Mouse (Mus musculus) embryonic stem cell, embryonic (primary cell): ENCODE data around the gene Hrh2.

ENCODE experiments used
- CTCF ChIA-PET, 4 experiments: fragments of 300-600 bp in 2 of 4; fragments of 350-600 bp in 2 of 4; sonication (Branson Sonifier 250); formaldehyde crosslinking; loops; one replicate each; lab custom pipeline; 2022; ENCODE audit warnings: inconsistent platforms in 2 of 4; lab: Charles Lee
- POLR2A ChIA-PET, 4 experiments: fragments of 300-600 bp in 2 of 4; fragments of 350-600 bp in 2 of 4; sonication (Branson Sonifier 250); formaldehyde crosslinking; loops; one replicate each; lab custom pipeline; 2022; ENCODE audit warnings: antibody characterized with exemption in 4 of 4, inconsistent platforms in 1 of 4; lab: Charles Lee

The Hrh2 gene

GRCm38 (mm10) chr13:54191181-54191580 is 748 bp upstream of the Hrh2 start:
- POLR2A ChIA-PET: interaction anchor here in 1 of 4 experiments (0.7 to 1.4 kb wide), 4 partner anchors 22 to 38 kb away, joined by 3 to 4 read pairs (median 3); no protein-coding TSS in a partner anchor
- CTCF ChIA-PET: interaction anchor here in 1 of 4 experiments (1.0 kb wide), 1 partner anchor 56 kb away, joined by 3 read pairs; no protein-coding TSS in a partner anchor

DNA sequence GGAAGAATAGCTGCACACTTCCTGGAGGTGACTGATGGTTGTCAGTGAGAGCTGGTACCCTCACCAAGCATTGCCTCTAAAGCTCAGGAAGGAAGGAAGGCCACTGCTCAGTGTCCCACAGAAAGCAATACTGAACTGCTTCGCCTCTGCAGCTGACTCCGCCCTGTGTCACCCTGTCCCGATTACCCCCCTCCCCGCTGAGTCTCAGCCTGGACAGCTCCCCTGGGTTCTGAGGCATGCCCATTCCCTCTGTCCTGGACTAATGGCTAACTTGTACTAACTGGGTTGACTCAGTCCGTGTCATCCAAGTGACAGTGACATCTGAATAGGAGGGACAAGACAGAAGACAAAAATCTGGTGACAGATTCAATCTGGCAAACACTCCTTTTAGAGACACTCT is 1.7 kb downstream of the Hrh2 start:
- POLR2A ChIA-PET: interaction anchor here in 1 of 4 experiments (1.3 to 1.4 kb wide), 2 partner anchors 9 to 21 kb away, joined by 5 to 6 read pairs; no protein-coding TSS in a partner anchor
- CTCF ChIA-PET: interaction anchor here in 1 of 4 experiments (0.6 to 0.8 kb wide), 2 partner anchors 524 to 1002 kb away, joined by 4 to 11 read pairs; no protein-coding TSS in a partner anchor

- ChIA-PET CTCF (interaction anchor here in 1 of 4 experiments (0.6 kb wide), 1 partner anchor 81 kb away, joined by 9 read pairs; no protein-coding TSS in a partner anchor), POLR2A (interaction anchor here in 1 of 4 experiments (0.5 kb wide), 1 partner anchor 13 kb away, joined by 3 read pairs; no protein-coding TSS in a partner anchor)
These were observed 7.1 kb downstream of the Hrh2 start for GRCm38 (mm10) chr13:54199000-54199399.

GRCm38 (mm10) chr13:54202458-54202857 is 10.5 kb downstream of the Hrh2 start:
- POLR2A ChIA-PET: interaction anchor here in 2 of 4 experiments (1.4 to 1.8 kb wide), 4 partner anchors 12 to 45 kb away, joined by 3 to 5 read pairs (median 4); no protein-coding TSS in a partner anchor
- CTCF ChIA-PET: interaction anchor here in 1 of 4 experiments (0.5 kb wide), 1 partner anchor 170 kb away, joined by 4 read pairs; no protein-coding TSS in a partner anchor

- POLR2A ChIA-PET: interaction anchor here in 2 of 4 experiments (1.1 to 1.8 kb wide), 5 partner anchors 11 to 46 kb away, joined by 3 to 5 read pairs (median 4); no protein-coding TSS in a partner anchor
- CTCF ChIA-PET: interaction anchor here in 1 of 4 experiments (0.6 kb wide), 1 partner anchor 12 kb away, joined by 3 read pairs; no protein-coding TSS in a partner anchor
These were observed 11.5 kb downstream of the Hrh2 start for GRCm38 (mm10) chr13:54203419-54203818.

- ChIA-PET POLR2A (interaction anchor here in 2 of 4 experiments (0.5 to 2.0 kb wide), 4 partner anchors 10 to 134 kb away, joined by 3 to 12 read pairs (median 5); no protein-coding TSS in a partner anchor), CTCF (interaction anchor here in 1 of 4 experiments (0.5 kb wide), 1 partner anchor 26 kb away, joined by 3 read pairs; no protein-coding TSS in a partner anchor)
These were observed 13.3 kb downstream of the Hrh2 start for GRCm38 (mm10) chr13:54205195-54205594.

DNA sequence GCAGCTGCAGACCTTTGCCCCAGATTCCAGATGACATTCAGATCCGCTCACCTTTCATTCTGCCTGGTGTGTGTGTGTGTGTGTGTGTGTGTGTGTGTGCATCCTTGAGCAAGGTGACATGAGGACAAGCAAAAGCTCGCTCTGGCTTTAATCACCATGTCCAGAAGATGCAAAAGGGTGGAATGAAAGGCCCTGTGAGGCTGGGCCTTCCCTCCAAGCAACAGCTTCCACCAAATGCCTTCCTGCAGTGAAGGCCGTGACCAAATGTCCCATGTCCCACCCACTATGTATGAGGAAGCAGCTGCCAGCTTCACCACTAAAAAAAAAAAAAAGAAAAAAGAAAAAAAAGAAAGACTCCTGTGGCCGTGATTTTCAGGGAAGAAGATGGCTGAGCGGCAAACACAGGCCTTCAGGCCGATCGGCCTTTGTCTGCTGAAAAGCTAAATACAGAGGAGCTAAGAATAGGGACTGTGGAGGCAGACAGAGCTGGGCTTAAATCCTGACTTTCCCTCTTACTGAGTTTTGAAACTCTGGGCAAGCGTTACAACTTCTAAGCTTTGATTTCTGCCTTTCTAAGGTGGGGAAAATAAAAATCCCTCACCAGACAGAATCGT is 14.3 kb downstream of the Hrh2 start:
- POLR2A ChIA-PET: interaction anchor here (0.6 to 2.0 kb wide), 8 partner anchors 8 to 563 kb away, joined by 3 to 12 read pairs (median 4); no protein-coding TSS in a partner anchor
- CTCF ChIA-PET: interaction anchor here (0.5 to 1.3 kb wide), 8 partner anchors 25 to 1555 kb away, joined by 3 to 9 read pairs (median 3); no protein-coding TSS in a partner anchor

GRCm38 (mm10) chr13:54209476-54210253 is 17.7 kb downstream of the Hrh2 start:
- ChIA-PET CTCF (interaction anchor here in 1 of 4 experiments (0.9 kb wide), 1 partner anchor 26 kb away, joined by 3 read pairs; no protein-coding TSS in a partner anchor), POLR2A (interaction anchor here in 1 of 4 experiments (1.3 kb wide), 1 partner anchor 9 kb away, joined by 3 read pairs; no protein-coding TSS in a partner anchor)

- ChIA-PET POLR2A (interaction anchor here in 2 of 4 experiments (0.6 to 1.7 kb wide), 7 partner anchors 13 to 140 kb away, joined by 3 to 4 read pairs (median 3); partner anchors contain the start of gene Sfxn1 (in 1 of the 2)), CTCF (no interaction called here)
These were observed 19.9 kb downstream of the Hrh2 start for GRCm38 (mm10) chr13:54211528-54212488.

DNA sequence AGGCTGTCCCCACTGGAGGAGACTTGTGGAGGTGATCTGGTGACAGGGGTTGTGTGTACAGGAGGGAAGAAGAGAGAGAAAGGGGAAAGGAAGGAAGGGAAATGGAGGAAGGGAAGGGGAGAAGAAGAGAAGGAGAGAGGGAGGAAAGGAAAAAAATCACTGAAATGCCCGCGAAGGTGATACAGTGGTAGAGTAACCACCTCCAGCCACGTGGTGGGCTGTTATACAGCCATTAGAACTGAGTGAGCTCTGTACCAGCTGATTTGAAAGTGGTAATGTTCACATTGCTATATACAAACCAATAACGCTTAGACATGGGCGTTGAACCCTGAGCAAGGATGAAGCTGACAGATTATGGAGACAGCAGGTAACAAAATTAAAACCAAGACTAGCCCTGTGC is 20.6 kb downstream of the Hrh2 start:
- ChIA-PET CTCF (no interaction called here), POLR2A (interaction anchor here in 2 of 4 experiments (0.7 to 1.7 kb wide), 6 partner anchors 13 to 141 kb away, joined by 3 to 4 read pairs (median 4); partner anchors contain the start of gene Sfxn1 (in 1 of the 2))

DNA sequence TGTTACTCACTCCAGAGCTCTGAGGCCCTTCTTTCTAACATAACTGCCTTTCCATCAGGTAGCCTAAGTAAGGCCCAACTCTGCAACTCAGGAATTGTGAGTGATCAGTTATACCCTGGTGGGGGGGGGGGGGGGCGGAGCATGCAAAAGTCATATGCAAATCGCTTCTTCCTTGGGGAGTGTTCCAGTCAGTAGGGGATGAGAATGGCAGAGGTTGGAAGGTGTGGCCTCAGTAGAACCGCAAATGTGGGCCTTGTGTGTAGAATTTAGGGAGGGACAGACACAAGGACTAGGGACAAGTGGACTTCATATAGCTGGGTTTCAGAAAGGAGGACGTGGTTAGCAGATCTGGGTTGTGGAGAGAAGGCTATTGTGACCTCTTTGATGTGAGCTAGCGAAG is 23.3 kb downstream of the Hrh2 start:
- POLR2A ChIA-PET: interaction anchor here in 3 of 4 experiments (0.6 to 3.2 kb wide), 36 partner anchors 9 to 563 kb away, joined by 3 to 13 read pairs (median 4); partner anchors contain the start of genes Cltb (in 1 of the 3), Sfxn1 (in 1 of the 3) and Simc1 (in 1 of the 3)
- CTCF ChIA-PET: interaction anchor here (0.6 to 1.9 kb wide), 15 partner anchors 12 to 936 kb away, joined by 3 to 14 read pairs (median 3); no protein-coding TSS in a partner anchor

DNA sequence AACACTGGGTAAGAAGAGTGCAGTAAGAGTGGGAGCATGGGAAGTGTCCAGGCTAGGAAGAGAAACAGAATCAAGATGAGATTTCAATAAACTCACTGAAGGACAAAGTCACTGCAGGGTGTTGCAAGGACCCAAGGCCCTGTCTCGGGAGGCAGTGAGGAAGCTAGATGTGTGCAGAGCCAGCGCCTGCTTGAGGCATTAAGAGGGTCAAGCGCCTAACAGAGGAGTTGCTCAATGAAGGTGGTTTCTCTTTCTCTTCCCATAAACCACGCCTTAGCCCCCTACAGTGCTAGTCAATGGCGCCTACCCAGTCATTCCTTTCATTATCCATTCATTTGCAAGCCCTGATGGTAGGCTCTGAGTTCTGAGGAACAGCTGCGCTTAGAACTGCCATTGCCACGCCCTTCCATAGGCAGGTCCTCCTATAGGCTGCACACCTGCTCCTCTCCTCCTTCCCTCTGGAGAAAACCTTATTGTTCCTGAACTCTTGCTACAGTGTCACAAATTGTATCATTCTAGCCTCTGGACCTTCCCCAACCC is 23.9 kb downstream of the Hrh2 start:
- POLR2A ChIA-PET: interaction anchor here in 3 of 4 experiments (0.6 to 3.2 kb wide), 37 partner anchors 8 to 563 kb away, joined by 3 to 13 read pairs (median 4); partner anchors contain the start of genes Cltb (in 1 of the 3), Sfxn1 (in 1 of the 3) and Simc1 (in 1 of the 3)
- CTCF ChIA-PET: interaction anchor here in 3 of 4 experiments (0.6 to 1.9 kb wide), 11 partner anchors 12 to 662 kb away, joined by 3 to 14 read pairs (median 4); no protein-coding TSS in a partner anchor

DNA sequence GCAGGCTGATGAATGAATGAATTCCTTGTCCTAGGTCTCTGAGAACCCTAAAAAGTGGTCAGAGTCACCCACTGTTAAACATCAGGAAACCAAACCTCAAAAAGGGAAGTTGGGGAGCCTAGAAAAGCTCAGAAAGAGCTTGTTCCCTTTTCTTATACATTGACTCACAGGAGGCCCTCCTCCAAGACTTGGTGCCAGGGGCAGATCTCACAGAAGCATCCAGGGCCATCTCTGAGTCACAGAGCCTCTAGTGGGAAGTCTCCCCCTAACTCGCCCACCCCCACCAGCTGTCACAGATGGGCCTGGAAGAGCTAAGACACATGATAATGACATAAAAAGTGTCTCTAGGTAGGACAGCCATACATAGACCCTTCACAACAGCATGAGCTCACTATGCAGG is 26.4 kb downstream of the Hrh2 start:
- POLR2A ChIA-PET: interaction anchor here in 1 of 4 experiments (1.2 to 1.9 kb wide), 2 partner anchors 15 to 19 kb away, joined by 3 to 5 read pairs; no protein-coding TSS in a partner anchor
- CTCF ChIA-PET: interaction anchor here (0.6 to 1.4 kb wide), 9 partner anchors 9 to 154 kb away, joined by 3 to 14 read pairs (median 3); no protein-coding TSS in a partner anchor

DNA sequence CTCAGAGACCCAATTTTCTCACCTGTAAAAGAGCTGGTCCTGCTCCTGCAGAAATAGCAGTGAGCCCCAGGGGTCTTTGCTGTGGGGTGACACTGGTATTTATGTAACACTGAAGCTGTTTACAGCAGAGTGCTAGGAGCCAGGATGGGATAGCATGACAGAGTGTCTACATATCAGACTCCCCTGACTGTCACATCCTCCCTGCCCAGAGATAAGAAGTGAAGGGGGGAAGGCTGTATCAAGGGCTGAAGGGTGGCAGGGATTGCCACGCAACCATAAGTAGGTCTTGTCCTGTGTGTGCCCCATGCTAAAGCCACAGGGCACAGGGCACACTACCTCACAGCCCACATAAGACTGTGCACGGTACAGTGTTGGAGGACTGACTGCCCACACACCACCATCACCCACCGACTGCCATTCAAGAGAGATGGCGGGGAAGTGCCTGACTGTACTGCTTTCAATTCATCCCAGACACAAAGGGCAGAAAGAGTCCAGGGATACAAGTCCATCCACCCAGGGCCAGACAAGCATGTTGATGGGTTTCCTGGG is 29.8 kb downstream of the Hrh2 start:
- POLR2A ChIA-PET: interaction anchor here in 1 of 4 experiments (0.6 to 1.2 kb wide), 3 partner anchors 17 to 170 kb away, joined by 3 read pairs; no protein-coding TSS in a partner anchor

More for the DNA sequence above, 29.8 kb downstream of the Hrh2 start:
- CTCF ChIA-PET: interaction anchor here in 1 of 4 experiments (1.1 kb wide), 2 partner anchors 26 to 151 kb away, joined by 3 read pairs; no protein-coding TSS in a partner anchor
